8 mouse cellular contexts compared by ENCODE assay signal in genomic region chr11:80335609-80336350, GRCm38 (mm10). TPM values are rescaled to one million over a fixed set of nuclear protein-coding genes. Genes with fewer than 3 reads are reported as not detected.
DNase-seq lines count a peak whose midpoint lies in the region; ATAC-seq lines count a peak whose summit lies in the region.
"Had no signal": no experiment of that assay in that cellular context is flagged by ENCODE, and none has a peak within 500 bp of the region (broad histone marks: within the 10 kb centered on the region; RNA-seq: fewer than 3 reads in every experiment).

No protein-coding gene starts in this region.

- intact Hi-C loops in left cerebral cortex, postnatal 14 days (cut with DNase I), result no loop called here

- H3K9me3 ChIP-seq in forebrain, embryonic 14.5 days (replicated peaks; ENCODE audit: control insufficient read depth, low read length), result no peaks in the 10 kb centered on the region
- H3K9me3 ChIP-seq in midbrain, embryonic 15.5 days, result no peaks in the 10 kb centered on the region

- H3K4me3 ChIP-seq in forebrain, embryonic 14.5 days (ENCODE audit: low read depth, low read length), result no peak overlapping the region
- H3K4me3 ChIP-seq in midbrain, embryonic 15.5 days, result no peak overlapping the region

- no peaks in the 10 kb centered on the region for H3K27me3 ChIP-seq in forebrain, embryonic 14.5 days (replicated peaks; ENCODE audit: control insufficient read depth, insufficient read depth, low read length)
- no peaks in the 10 kb centered on the region for H3K27me3 ChIP-seq in midbrain, embryonic 15.5 days (replicated peaks)

- 1% methylated on average over 7 of the region's 7 CpGs for WGBS in forebrain, embryonic 14.5 days
- 2% methylated on average over 7 of the region's 7 CpGs for WGBS in midbrain, embryonic 15.5 days

- no peak overlapping the region for H3K4me2 ChIP-seq in forebrain, embryonic 14.5 days (ENCODE audit: low read length)
- H3K4me2 ChIP-seq in midbrain, embryonic 15.5 days, result no peak overlapping the region
- H3K4me2 ChIP-seq: lung, embryonic 14.5 days had no signal

- peaks cover 36% of the 10 kb centered on the region for H3K36me3 ChIP-seq in forebrain, embryonic 14.5 days (ENCODE audit: control insufficient read depth, insufficient read depth, low read length)
- no peaks in the 10 kb centered on the region for H3K36me3 ChIP-seq in midbrain, embryonic 15.5 days (replicated peaks)

- peaks cover 19% of the 10 kb centered on the region for H3K4me1 ChIP-seq in forebrain, embryonic 14.5 days (ENCODE audit: control insufficient read depth, insufficient read depth, low read length)
- H3K4me1 ChIP-seq in midbrain, embryonic 15.5 days, result peaks cover 19% of the 10 kb centered on the region

- H3K9ac ChIP-seq in forebrain, embryonic 14.5 days (ENCODE audit: low read length), result no peak overlapping the region; the same call in 1 of the 2 replicates
- no peak overlapping the region for H3K9ac ChIP-seq in midbrain, embryonic 15.5 days
- H3K9ac ChIP-seq: lung, embryonic 14.5 days had no signal

- peak overlapping the region; percentile 75 for H3K27ac ChIP-seq in forebrain, embryonic 14.5 days (ENCODE audit: low read depth, low read length)
- H3K27ac ChIP-seq in midbrain, embryonic 15.5 days, result peak overlapping the region; percentile 68

- peak; percentile 22 for DNase-seq in ES-CJ7 (ENCODE audit: low read depth, low spot score)
- DNase-seq in adrenal gland, postnatal 14 days, result peak; percentile 67
- peak; percentile 93 for DNase-seq in forebrain, embryonic 14.5 days (ENCODE audit: low spot score)
- no peak for DNase-seq in T-cell, adult 2 months (ENCODE audit: low spot score)
- DNase-seq in thymus, adult 18-20 months, result no peak
- DNase-seq in left cerebral cortex, postnatal 14 days (ENCODE audit: low spot score in 2 of 2), result no peak
- DNase-seq: lung, embryonic 14.5 days had no signal

- peak; percentile 94 for ATAC-seq in forebrain, embryonic 14.5 days
- ATAC-seq in midbrain, embryonic 15.5 days (replicated peaks), result peak; percentile 80

RNA-seq across cellular contexts. Expression of gene Rhbdl3, which starts 35.1 kb away (rescaled TPM):
- 2.6 and 3.2 TPM in 2 replicates for total RNA-seq in adrenal gland, postnatal 14 days (2021)
- polyA plus RNA-seq in forebrain, embryonic 14.5 days (2014; fragmentation: Nextera tagmentation; extraction: Ambion mirVana), result 10.9 and 11.8 TPM in 2 replicates
- 9.2 and 10.8 TPM in 2 replicates for polyA plus RNA-seq in midbrain, embryonic 15.5 days (2015; fragmentation: Nextera tagmentation; extraction: Ambion mirVana)
- total RNA-seq in left cerebral cortex, postnatal 14 days (2021), result 10 to 100 TPM; 30.3 to 31.9 TPM

RNA-seq across cellular contexts. Expression of gene 5730455P16Rik, which starts 42.1 kb away (rescaled TPM):
- 12.7 and 20.4 TPM in 2 replicates for total RNA-seq in adrenal gland, postnatal 14 days (2021)
- polyA plus RNA-seq in forebrain, embryonic 14.5 days (2014; fragmentation: Nextera tagmentation; extraction: Ambion mirVana), result 28.9 and 29.5 TPM in 2 replicates
- polyA plus RNA-seq in midbrain, embryonic 15.5 days (2015; fragmentation: Nextera tagmentation; extraction: Ambion mirVana), result 33.9 and 37.4 TPM in 2 replicates
- total RNA-seq in left cerebral cortex, postnatal 14 days (2021), result 10 to 100 TPM; 48.4 to 50.3 TPM

RNA-seq across cellular contexts. Expression of gene Zfp207, which starts 47.3 kb away (rescaled TPM):
- 154 and 176 TPM in 2 replicates for total RNA-seq in adrenal gland, postnatal 14 days (2021)
- 302 and 305 TPM in 2 replicates for polyA plus RNA-seq in forebrain, embryonic 14.5 days (2014; fragmentation: Nextera tagmentation; extraction: Ambion mirVana)
- 183 and 194 TPM in 2 replicates for polyA plus RNA-seq in midbrain, embryonic 15.5 days (2015; fragmentation: Nextera tagmentation; extraction: Ambion mirVana)
- 100 to 1,000 TPM; 140 to 143 TPM for total RNA-seq in left cerebral cortex, postnatal 14 days (2021)

Comparison
In these comparisons a context has a peak if more than half of its experiments do, and no peak if none do; other contexts are left out.
1. DNase-seq: peak in ES-CJ7 (single experiment), adrenal gland, postnatal 14 days (single experiment) and forebrain, embryonic 14.5 days (single experiment); none in T-cell, adult 2 months (single experiment), thymus, adult 18-20 months (0 of 2) and left cerebral cortex, postnatal 14 days (0 of 2).